Mouse (Mus musculus): ENCODE measurements around the gene Lamtor4.

DNA sequence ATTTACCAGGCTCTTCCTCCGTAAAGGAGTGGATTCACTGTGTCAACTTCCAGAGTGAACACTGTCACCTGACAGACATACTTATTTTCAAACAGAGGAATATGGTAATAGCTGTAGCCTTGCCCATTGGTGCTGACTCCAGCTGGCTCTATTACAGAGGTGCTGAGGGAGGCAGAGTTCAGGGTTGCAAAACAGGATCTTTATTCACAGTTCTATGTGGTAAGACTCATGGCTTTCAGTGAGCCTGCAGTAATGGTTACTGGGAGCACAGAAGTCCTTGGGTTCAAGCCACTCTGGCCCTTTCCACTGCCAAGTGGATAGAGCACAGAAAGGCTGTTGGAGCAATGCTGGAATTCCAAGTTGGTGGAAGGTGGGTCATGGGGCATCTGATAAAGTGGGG is 48.0 kb upstream of the Lamtor4 start:
- TF ChIP-seq GATA1 (IDR thresholded peaks at IDR 0.05; ENCODE audit: borderline replicate concordance, low read length): no peak
- no peak for TF ChIP-seq FLI1 (IDR thresholded peaks at IDR 0.05; ENCODE audit: low read length)

Data from megakaryocyte, embryonic 14.5 days (primary cell).